Comparison of ENCODE assay signal across 9 mouse cellular contexts in genomic region chr6:83509442-83509841, GRCm38 (mm10). TPM values are rescaled to one million over a fixed set of nuclear protein-coding genes. Genes with fewer than 3 reads are reported as not detected.
DNase-seq lines count a peak whose midpoint lies in the region; ATAC-seq and TF ChIP-seq lines count a peak whose summit lies in the region.
"Had no signal": no experiment of that assay in that cellular context is flagged by ENCODE, and none has a peak within 500 bp of the region (broad histone marks: within the 10 kb centered on the region; RNA-seq: fewer than 3 reads in every experiment).

No protein-coding gene starts in this region.

- peak; percentile 58 for ATAC-seq in frontal cortex, adult (ENCODE audit: low TSS enrichment)
- ATAC-seq in lung, postnatal 0 days, result no peak

- peaks cover 4% of the 10 kb centered on the region; the same call in 1 of the 2 replicates for H3K4me1 ChIP-seq in lung, postnatal 0 days (ENCODE audit: insufficient read depth, low read depth, low read length)
- H3K4me1 ChIP-seq in cortical plate, adult 2 months (ENCODE audit: control insufficient read depth, insufficient read depth, low read length), result peaks cover 1% of the 10 kb centered on the region; the same call in 1 of the 2 replicates

- no peaks in the 10 kb centered on the region for H3K9me3 ChIP-seq in lung, postnatal 0 days (ENCODE audit: low read length)

- H3K27me3 ChIP-seq in lung, postnatal 0 days (replicated peaks; ENCODE audit: insufficient read depth, low read length), result no peaks in the 10 kb centered on the region

- no peak for TF ChIP-seq POLR2A in cortical plate, adult 2 months (IDR thresholded peaks at IDR 0.05; ENCODE audit: extremely low read depth, insufficient read depth, low read length)

- no peak overlapping the region for H3K4me3 ChIP-seq in lung, postnatal 0 days (ENCODE audit: low read depth, low read length)
- no peak overlapping the region for H3K4me3 ChIP-seq in cortical plate, adult 2 months (ENCODE audit: insufficient read depth, low read length)

- TF ChIP-seq CTCF in lung, postnatal 0 days (IDR thresholded peaks at IDR 0.05), result peak; percentile 44
- peak; percentile 35; the same call in 1 of the 2 replicates for TF ChIP-seq CTCF in cortical plate, adult 2 months (IDR thresholded peaks at IDR 0.05; ENCODE audit: extremely low read depth, insufficient read depth, low read length)

- H3K27ac ChIP-seq in lung, postnatal 0 days (ENCODE audit: low read length), result no peak overlapping the region
- H3K27ac ChIP-seq in cortical plate, adult 2 months (ENCODE audit: insufficient read depth, low read length), result no peak overlapping the region

- H3K9ac ChIP-seq in lung, postnatal 0 days (replicated peaks; ENCODE audit: low read depth), result no peak overlapping the region

- WGBS in lung, postnatal 0 days, result 32% methylated on average over 8 of the region's 8 CpGs

- no peaks in the 10 kb centered on the region for H3K36me3 ChIP-seq in lung, postnatal 0 days (ENCODE audit: insufficient read depth, low read length)

- TF ChIP-seq EP300 in lung, postnatal 0 days (IDR thresholded peaks at IDR 0.05), result no peak

- H3K4me2 ChIP-seq in lung, postnatal 0 days (replicated peaks; ENCODE audit: low read depth, low read length), result no peak overlapping the region

- no peak for DNase-seq in frontal cortex, postnatal 14 days (ENCODE audit: low spot score in 2 of 2)
- peak; percentile 42 for DNase-seq in lung, postnatal 0 days (ENCODE audit: low spot score)
- no peak for DNase-seq in lung, postnatal 36 days
- peak; percentile 14 for DNase-seq in right cerebral cortex, postnatal 4 days
- no peak for DNase-seq in gastrocnemius, postnatal 25 days
- DNase-seq in thymus, postnatal 36 days, result no peak

RNA-seq across cellular contexts. Expression of gene Dguok, which starts 2.7 kb away (rescaled TPM):
- 71.8 and 75.3 TPM in 2 replicates for polyA plus RNA-seq in lung, postnatal 0 days (2015; fragmentation: Nextera tagmentation; extraction: Ambion mirVana)
- 53.9 and 57.2 TPM in 2 replicates for polyA plus RNA-seq in cortical plate, adult 2 months (2012; rRNA removed)
- 10 to 100 TPM; 14.3 to 14.5 TPM for total RNA-seq in gastrocnemius, postnatal 25 days (2021)

RNA-seq across cellular contexts. Expression of gene Actg2, which starts 26.6 kb away (rescaled TPM):
- 107 and 121 TPM in 2 replicates for polyA plus RNA-seq in lung, postnatal 0 days (2015; fragmentation: Nextera tagmentation; extraction: Ambion mirVana)
- polyA plus RNA-seq in cortical plate, adult 2 months (2012; rRNA removed), result 0.79 and 1.9 TPM in 2 replicates
- 1 to 10 TPM in 1 of 2 experiments, under 1 TPM in 1; 0.72 to 5.6 TPM for total RNA-seq in gastrocnemius, postnatal 25 days (2021)
- total RNA-seq: common myeloid progenitor, adult 5-6 weeks had no signal

RNA-seq across cellular contexts. Expression of gene Tet3, which starts 50.6 kb away (rescaled TPM):
- polyA plus RNA-seq in lung, postnatal 0 days (2015; fragmentation: Nextera tagmentation; extraction: Ambion mirVana), result 30.0 and 30.5 TPM in 2 replicates
- 16.6 TPM in 2 replicates for polyA plus RNA-seq in cortical plate, adult 2 months (2012; rRNA removed)
- total RNA-seq in gastrocnemius, postnatal 25 days (2021), result 10 to 100 TPM; 22.2 to 29.7 TPM

Comparison
In these comparisons a context has a peak if more than half of its experiments do, and no peak if none do; other contexts are left out.
1. DNase-seq: peak in lung, postnatal 0 days (single experiment) and right cerebral cortex, postnatal 4 days (single experiment); none in frontal cortex, postnatal 14 days (0 of 2), lung, postnatal 36 days (single experiment), gastrocnemius, postnatal 25 days (single experiment) and thymus, postnatal 36 days (0 of 2).
2. RNA of gene Actg2, which starts 26.6 kb away (polyA plus RNA-seq): 107 to 121 TPM in lung, postnatal 0 days; 0.79 to 1.9 TPM in cortical plate, adult 2 months; every median in the first group is over 10 times any median in the second.